8 mouse cellular contexts compared by ENCODE assay signal in genomic region chr19:24030511-24030870, GRCm38 (mm10). TPM values are rescaled to one million over a fixed set of nuclear protein-coding genes. Genes with fewer than 3 reads are reported as not detected.
A peak's percentile ranks its signal among the peaks of the same experiment; 100 is the strongest.
DNase-seq lines count a peak whose midpoint lies in the region; ATAC-seq and TF ChIP-seq lines count a peak whose summit lies in the region.

No protein-coding gene starts in this region.

- H3K27me3 ChIP-seq in testis, adult 2 months (ENCODE audit: control insufficient read depth, insufficient read depth, low read length) = peaks cover 10% of the 10 kb centered on the region
- peaks cover 65% of the 10 kb centered on the region for H3K27me3 ChIP-seq in embryonic facial prominence, embryonic 10.5 days (replicated peaks; ENCODE audit: low read depth, poor library complexity, severe bottlenecking)
- no peaks in the 10 kb centered on the region for H3K27me3 ChIP-seq in heart, embryonic 16.5 days (ENCODE audit: control insufficient read depth, insufficient read depth, low read length)
- peaks cover 23% of the 10 kb centered on the region; the same call in 1 of the 2 replicates for H3K27me3 ChIP-seq in midbrain, embryonic 14.5 days (ENCODE audit: control insufficient read depth, insufficient read depth, low read length)

- no peak for TF ChIP-seq POLR2A in testis, adult 2 months (IDR thresholded peaks at IDR 0.05; ENCODE audit: control insufficient read depth, low read depth, low read length)

- no peaks in the 10 kb centered on the region for H3K36me3 ChIP-seq in testis, adult 2 months (ENCODE audit: control insufficient read depth, insufficient read depth, low read length)
- no peaks in the 10 kb centered on the region for H3K36me3 ChIP-seq in embryonic facial prominence, embryonic 10.5 days (replicated peaks)
- no peaks in the 10 kb centered on the region for H3K36me3 ChIP-seq in heart, embryonic 16.5 days (ENCODE audit: control insufficient read depth, insufficient read depth)
- H3K36me3 ChIP-seq in midbrain, embryonic 14.5 days (ENCODE audit: control insufficient read depth, insufficient read depth, low read length) = no peaks in the 10 kb centered on the region

- H3K4me2 ChIP-seq in heart, embryonic 16.5 days (ENCODE audit: low read depth, low read length) = peak overlapping the region; percentile 82
- H3K4me2 ChIP-seq in midbrain, embryonic 14.5 days (ENCODE audit: low read length) = peak overlapping the region; percentile 93

- WGBS in embryonic facial prominence, embryonic 10.5 days = 2% methylated on average over 49 of the region's 49 CpGs
- under 1% methylated on average over 33 of the region's 49 CpGs for WGBS in heart, embryonic 16.5 days
- under 1% methylated on average over 34 of the region's 49 CpGs for WGBS in midbrain, embryonic 14.5 days

- peaks cover 8% of the 10 kb centered on the region for H3K4me1 ChIP-seq in testis, adult 2 months (ENCODE audit: control insufficient read depth, insufficient read depth, low read length)
- peaks cover 39% of the 10 kb centered on the region for H3K4me1 ChIP-seq in embryonic facial prominence, embryonic 10.5 days
- peaks cover 17% of the 10 kb centered on the region for H3K4me1 ChIP-seq in heart, embryonic 16.5 days (ENCODE audit: control insufficient read depth, insufficient read depth, low read length)
- H3K4me1 ChIP-seq in midbrain, embryonic 14.5 days (ENCODE audit: control insufficient read depth, insufficient read depth, low read length) = peaks cover 17% of the 10 kb centered on the region

- no peaks in the 10 kb centered on the region for H3K9me3 ChIP-seq in embryonic facial prominence, embryonic 10.5 days
- H3K9me3 ChIP-seq in heart, embryonic 16.5 days (replicated peaks; ENCODE audit: control insufficient read depth, low read length) = no peaks in the 10 kb centered on the region
- H3K9me3 ChIP-seq in midbrain, embryonic 14.5 days (ENCODE audit: control insufficient read depth, low read length) = no peaks in the 10 kb centered on the region

- no peak for TF ChIP-seq CTCF in testis, adult 2 months (IDR thresholded peaks at IDR 0.05; ENCODE audit: control insufficient read depth, insufficient read depth, insufficient replicate concordance, low read depth, low read length)

- H3K9ac ChIP-seq in heart, embryonic 16.5 days (ENCODE audit: low read length) = peak overlapping the region; percentile 83
- H3K9ac ChIP-seq in midbrain, embryonic 14.5 days (replicated peaks; ENCODE audit: low read length) = peak overlapping the region; percentile 81

- peak overlapping the region; percentile 78 for H3K4me3 ChIP-seq in testis, adult 2 months (ENCODE audit: control insufficient read depth, low read depth, low read length)
- peak overlapping the region; percentile 69 for H3K4me3 ChIP-seq in embryonic facial prominence, embryonic 10.5 days
- peak overlapping the region; percentile 66 for H3K4me3 ChIP-seq in heart, embryonic 16.5 days (ENCODE audit: low read length)
- peak overlapping the region; percentile 56 for H3K4me3 ChIP-seq in midbrain, embryonic 14.5 days (replicated peaks; ENCODE audit: low read depth, low read length)

- H3K27ac ChIP-seq in testis, adult 2 months (ENCODE audit: control insufficient read depth, insufficient read depth, low read depth, low read length) = no peak overlapping the region
- peak overlapping the region; percentile 63; the same call in 1 of the 2 replicates for H3K27ac ChIP-seq in embryonic facial prominence, embryonic 10.5 days (replicated peaks)
- peak overlapping the region; percentile 92 for H3K27ac ChIP-seq in heart, embryonic 16.5 days (ENCODE audit: low read length)
- H3K27ac ChIP-seq in midbrain, embryonic 14.5 days (replicated peaks; ENCODE audit: low read depth, low read length) = peak overlapping the region; percentile 74

- DNase-seq in testis, postnatal 14 days (ENCODE audit: low spot score) = no peak
- DNase-seq in embryonic facial prominence, embryonic 10.5 days (ENCODE audit: low spot score) = peak; percentile 49
- peak; percentile 21 to 30 for DNase-seq in left cerebral cortex, adult 8-10 months (ENCODE audit: low spot score in 2 of 2)
- peak; percentile 78 for DNase-seq in midbrain, embryonic 14.5 days
- DNase-seq in urinary bladder, postnatal 25 days (ENCODE audit: low spot score) = peak; percentile 33
- DNase-seq in thymus, adult 18-20 months = no peak

- peak; percentile 64 for ATAC-seq in heart, embryonic 16.5 days (replicated peaks; ENCODE audit: extremely low read depth, insufficient read depth, low FRiP score)
- peak; percentile 76 for ATAC-seq in midbrain, embryonic 14.5 days (ENCODE audit: low FRiP score, low TSS enrichment)

RNA-seq across cellular contexts. Expression of gene Fam189a2, which starts 0.3 kb away (rescaled TPM):
- 20.8 and 24.5 TPM in 2 replicates for polyA plus RNA-seq in testis, adult 2 months (2012; rRNA removed)
- polyA plus RNA-seq in embryonic facial prominence, embryonic 10.5 days (2016; fragmentation: Nextera tagmentation; extraction: Ambion mirVana) = 0.39 and 0.47 TPM in 2 replicates
- 5.6 and 6.0 TPM in 2 replicates for polyA plus RNA-seq in heart, embryonic 16.5 days (2015; fragmentation: Nextera tagmentation; extraction: Ambion mirVana)
- 10 to 100 TPM in 1 of 4 experiments, 1 to 10 TPM in 3; 9.2 to 12.1 (median 9.6) TPM for total RNA-seq in left cerebral cortex, adult 8-10 months (2022)
- 3.0 and 3.5 TPM in 2 replicates for polyA plus RNA-seq in midbrain, embryonic 14.5 days (2014; fragmentation: Nextera tagmentation; extraction: Ambion mirVana)

Comparison
In these comparisons a context has a peak if more than half of its experiments do, and no peak if none do; other contexts are left out.
1. DNase-seq: peak in embryonic facial prominence, embryonic 10.5 days (single experiment), left cerebral cortex, adult 8-10 months (2 of 2), midbrain, embryonic 14.5 days (single experiment) and urinary bladder, postnatal 25 days (single experiment); none in testis, postnatal 14 days (single experiment) and thymus, adult 18-20 months (0 of 2).
2. Peak in every context shown above with its lines, with median percentiles within 50 percentile points of each other: H3K4me3 ChIP-seq.